Mouse (Mus musculus): ENCODE results near the gene Pde9a.

- TF ChIP-seq GATA1 (IDR thresholded peaks at IDR 0.05; ENCODE audit: low read length): no peak
- no peak for TF ChIP-seq TAL1 (IDR thresholded peaks at IDR 0.05; ENCODE audit: low read length)
Measured at GRCm38 (mm10) chr17:31422381-31422780, 36.4 kb downstream of the Pde9a start.

All from erythroblast, embryonic 14.5 days (primary cell).